Mouse (Mus musculus) testis, adult 2 months (tissue): ENCODE measurements around the gene Ndel1. TPM values are rescaled to one million over a fixed set of nuclear protein-coding genes. Genes with fewer than 3 reads are reported as not detected.
A peak's percentile ranks its signal among the peaks of the same experiment; 100 is the strongest.
"Not testable (repeated sequence)": the region's sequence is repeated elsewhere in the genome, so short reads cannot be mapped to it uniquely, and the experiment has no call there.

Experiments
- H3K27ac ChIP-seq: fragments of 200-500 bp; 2 replicates; pipeline ENCODE4 v1.5.1; 2012; ENCODE audit warnings: low read depth, low read length; ENCODE audit not compliant: control insufficient read depth, insufficient read depth
- H3K27me3 ChIP-seq: fragments of 200-500 bp; 2 replicates; pipeline ENCODE4 v1.6.1; 2012; ENCODE audit warnings: mild to moderate bottlenecking, low read length, moderate library complexity; ENCODE audit not compliant: control insufficient read depth, insufficient read depth
- H3K36me3 ChIP-seq: fragments of 200-500 bp; 2 replicates; pipeline ENCODE4 v1.6.1; 2012; ENCODE audit warnings: mild to moderate bottlenecking, low read length; ENCODE audit not compliant: control insufficient read depth, insufficient read depth
- H3K4me1 ChIP-seq: fragments of 200-500 bp; 2 replicates; pipeline ENCODE4 v1.6.1; 2012; ENCODE audit warnings: low read length; ENCODE audit not compliant: control insufficient read depth, insufficient read depth
- H3K4me3 ChIP-seq: fragments of 200-500 bp; 2 replicates; pipeline ENCODE4 v1.5.1; 2012; ENCODE audit warnings: low read depth, mild to moderate bottlenecking, low read length, moderate library complexity, mixed read lengths; ENCODE audit not compliant: control insufficient read depth
- CTCF ChIP-seq: fragments of 200-500 bp; IDR thresholded peaks from 2 replicates; pipeline ENCODE4 v1.5.1; 2012; ENCODE audit warnings: low read depth, mild to moderate bottlenecking, inconsistent platforms, low read length, moderate library complexity; ENCODE audit not compliant: control insufficient read depth, insufficient read depth, insufficient replicate concordance
- POLR2A ChIP-seq: fragments of 200-500 bp; IDR thresholded peaks from 2 replicates; pipeline ENCODE4 v1.6.1; 2012; ENCODE audit warnings: low read depth, mild to moderate bottlenecking, inconsistent platforms, low read length, moderate library complexity; ENCODE audit not compliant: control insufficient read depth
- polyA plus RNA-seq: library from polyadenylated mRNA; depleted of rRNA; stranded (reverse); fragments of >200 nt; gene quantifications from 2 replicates; pipeline ENCODE4 v1.2.3, GENCODE M21; 2012

Gene Ndel1
- polyA plus RNA-seq, 1 experiment = 80.3 TPM

DNA sequence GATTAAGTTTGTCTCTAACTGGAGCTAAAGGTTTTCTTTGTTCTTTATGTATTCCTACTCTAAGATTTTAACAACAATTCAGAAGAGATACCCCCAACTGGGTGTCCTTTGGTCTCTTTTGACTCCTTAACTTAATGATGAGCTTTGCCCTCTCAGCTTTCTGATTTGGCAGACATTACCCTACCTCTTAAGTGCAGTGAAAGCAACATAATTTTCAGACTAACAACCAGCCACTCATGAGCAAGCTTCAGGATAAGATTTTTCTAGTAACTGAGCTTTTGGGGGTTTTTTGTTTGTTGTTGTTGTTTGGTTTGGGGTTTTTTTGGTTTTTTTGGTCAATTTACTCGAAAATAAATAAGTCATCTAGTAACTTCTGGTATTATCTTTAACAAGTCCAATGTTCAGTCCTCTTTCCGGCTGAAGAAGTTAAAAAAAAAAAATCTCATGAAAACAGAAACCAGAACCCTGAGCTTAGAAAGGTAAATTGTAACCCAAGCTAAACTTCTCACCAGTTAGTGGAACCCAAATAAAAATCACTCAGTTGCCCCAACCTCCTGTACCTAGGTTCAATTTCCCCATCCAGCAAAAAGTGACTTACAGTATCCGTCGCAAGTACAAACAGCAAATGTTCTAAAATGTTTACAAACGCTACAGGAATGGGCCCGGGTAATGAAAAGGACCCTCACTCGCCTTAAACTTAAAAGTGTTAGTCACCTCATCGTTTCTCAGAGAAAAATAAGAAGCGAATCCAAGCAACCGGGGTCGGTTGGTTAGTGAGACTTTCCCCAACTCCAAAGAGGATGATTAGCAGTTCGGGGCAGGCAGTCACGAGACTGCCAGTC is 19.8 kb downstream of the Ndel1 start:
- Histone ChIP-seq H3K4me1 (peaks cover 4% of the 10 kb centered on the region), H3K4me3 (peak overlapping the region; percentile 98), H3K27ac (peak overlapping the region; percentile 99), H3K36me3 (no peaks in the 10 kb centered on the region), H3K27me3 (no peaks in the 10 kb centered on the region)
- TF ChIP-seq POLR2A (no peak), CTCF (no peak)

DNA sequence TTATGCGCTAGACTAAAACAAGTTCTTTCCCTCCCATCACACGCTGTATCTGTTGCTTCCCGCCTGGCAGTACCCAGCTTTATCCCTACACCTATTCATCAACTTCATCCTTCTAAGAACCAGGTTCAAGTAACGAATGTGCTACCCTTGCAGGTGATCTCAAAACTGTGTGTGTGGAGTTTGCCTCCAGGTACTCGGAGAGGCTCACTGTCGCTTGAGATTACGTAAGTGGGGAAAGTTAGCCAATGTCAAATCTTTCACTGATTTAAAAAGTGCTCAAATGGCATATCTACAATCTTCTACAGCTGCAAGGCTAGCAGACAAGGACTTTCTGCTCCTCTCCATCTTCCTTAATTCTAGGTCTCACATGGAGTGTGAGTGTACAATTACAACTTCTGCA is 20.8 kb downstream of the Ndel1 start:
- Histone ChIP-seq H3K27me3 (no peaks in the 10 kb centered on the region), H3K27ac (peak overlapping the region; percentile 63; the same call in 1 of the 2 replicates), H3K36me3 (no peaks in the 10 kb centered on the region; the same call in 1 of the 2 replicates), H3K4me1 (peaks cover 4% of the 10 kb centered on the region), H3K4me3 (peak overlapping the region; percentile 71)
- TF ChIP-seq CTCF (no peak), POLR2A (no peak)

DNA sequence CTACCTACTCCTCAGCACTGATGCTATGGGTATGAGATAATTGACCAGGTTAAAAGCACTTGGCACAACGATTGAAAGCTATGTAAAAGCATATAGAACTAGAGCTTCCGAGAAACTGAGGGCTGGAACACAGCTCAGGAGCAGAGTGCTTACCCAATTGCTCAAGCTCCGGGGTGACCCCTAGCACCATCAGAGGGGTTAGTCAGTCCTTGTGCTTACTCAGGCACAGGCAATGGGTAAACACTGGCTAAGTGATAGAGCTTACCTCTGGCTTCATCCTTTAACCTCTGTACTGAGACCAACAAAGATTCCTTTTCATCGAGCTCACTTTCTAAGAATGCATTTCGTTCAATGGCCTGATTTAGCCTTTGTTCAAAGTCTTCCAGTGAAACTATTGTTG is 32.1 kb downstream of the Ndel1 start:
- H3K27me3 ChIP-seq = no peaks in the 10 kb centered on the region
- H3K4me3 ChIP-seq = no peak overlapping the region
- no peaks in the 10 kb centered on the region; the same call in 1 of the 2 replicates for H3K36me3 ChIP-seq
- no peaks in the 10 kb centered on the region for H3K4me1 ChIP-seq
- no peak overlapping the region for H3K27ac ChIP-seq
- TF ChIP-seq CTCF (no peak), POLR2A (no peak)

DNA sequence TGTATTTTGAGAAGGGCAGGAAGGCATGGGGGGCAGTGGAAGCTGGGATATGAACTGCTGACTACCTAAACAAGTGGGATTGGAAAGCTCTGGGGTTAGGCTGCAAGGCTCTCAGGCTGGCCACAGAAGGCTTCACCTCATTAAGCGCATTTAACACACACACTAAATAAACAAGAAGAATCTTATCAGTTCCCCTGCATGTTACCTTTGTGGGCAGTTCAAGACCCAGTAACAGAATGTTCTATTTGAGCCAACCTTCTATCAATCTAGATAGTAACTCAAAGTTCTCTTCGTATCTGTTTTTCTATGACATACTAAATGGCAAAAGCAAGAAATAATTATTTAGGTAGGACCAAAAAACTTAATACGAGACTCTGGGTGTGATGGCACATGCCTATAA is 36.6 kb downstream of the Ndel1 start:
- Histone ChIP-seq H3K36me3 (peaks cover 1% of the 10 kb centered on the region), H3K4me3 (no peak overlapping the region), H3K27ac (no peak overlapping the region), H3K27me3 (no peaks in the 10 kb centered on the region), H3K4me1 (no peaks in the 10 kb centered on the region)
- TF ChIP-seq CTCF (no peak), POLR2A (no peak)

DNA sequence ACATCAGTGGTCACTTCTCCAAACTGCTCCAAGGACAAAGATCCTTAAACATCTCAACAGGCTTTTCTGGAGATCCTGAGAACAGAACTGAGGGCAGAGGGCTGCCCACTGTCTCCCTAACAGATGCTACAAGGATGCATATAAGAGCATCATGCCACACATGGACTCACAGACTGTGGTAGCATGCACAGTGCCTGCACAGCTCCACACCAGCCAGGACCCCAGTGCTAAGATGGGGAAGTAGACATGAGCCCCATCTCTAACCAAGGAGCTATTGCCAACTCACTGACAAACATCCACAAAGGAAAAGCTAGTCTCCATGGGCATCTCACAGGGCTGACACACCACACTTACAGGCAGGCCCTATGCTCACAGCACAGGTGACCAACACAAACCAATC is 38.1 kb downstream of the Ndel1 start:
- no peaks in the 10 kb centered on the region for H3K4me1 ChIP-seq
- TF ChIP-seq POLR2A (no peak), CTCF (no peak)
- peaks cover 1% of the 10 kb centered on the region for H3K36me3 ChIP-seq
- H3K27ac ChIP-seq = no peak overlapping the region
- no peak overlapping the region for H3K4me3 ChIP-seq
- H3K27me3 ChIP-seq = no peaks in the 10 kb centered on the region

DNA sequence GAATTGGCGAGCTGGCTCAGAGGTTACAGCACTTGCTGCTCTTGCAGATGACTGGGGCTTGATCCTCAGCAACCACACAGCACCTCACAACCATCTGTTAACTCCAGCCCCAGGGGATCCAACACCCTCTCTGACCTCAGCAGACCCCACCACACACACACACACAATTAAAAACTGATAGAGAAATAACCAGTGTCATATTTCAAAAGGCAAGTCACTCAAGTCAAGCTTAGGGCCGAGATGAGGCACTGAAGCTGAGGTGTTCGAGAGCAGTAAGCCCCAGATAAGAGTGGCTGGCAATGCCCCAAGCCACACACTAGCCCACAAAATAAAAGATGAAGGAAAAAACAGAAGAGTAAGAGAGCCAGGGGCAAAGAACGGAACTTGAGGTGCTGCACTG is 38.9 kb downstream of the Ndel1 start:
- no peak overlapping the region for H3K4me3 ChIP-seq
- peaks cover 3% of the 10 kb centered on the region for H3K36me3 ChIP-seq
- TF ChIP-seq POLR2A (no peak), CTCF (no peak)
- H3K27me3 ChIP-seq = no peaks in the 10 kb centered on the region
- no peak overlapping the region for H3K27ac ChIP-seq
- H3K4me1 ChIP-seq = no peaks in the 10 kb centered on the region

DNA sequence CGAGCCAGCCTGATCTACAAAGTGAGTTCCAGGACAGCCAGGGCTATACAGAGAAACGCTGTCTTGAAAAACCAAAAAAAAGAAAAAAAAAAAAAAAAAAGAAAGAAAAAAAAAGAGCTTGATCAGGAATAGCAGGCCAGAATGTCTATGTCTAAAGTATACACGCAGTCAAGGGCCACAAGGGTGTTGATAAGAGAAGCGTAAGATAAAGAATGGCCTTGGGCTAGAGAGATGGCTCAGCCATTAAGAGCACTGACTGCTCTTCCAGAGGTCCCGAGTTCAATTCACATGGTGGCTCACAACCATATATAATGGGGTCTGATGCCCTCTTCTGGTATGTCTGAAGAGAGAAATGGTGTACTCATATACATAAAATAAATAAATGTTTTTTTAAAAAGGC is 40.1 kb downstream of the Ndel1 start:
- not testable (repeated sequence) for H3K36me3 ChIP-seq, H3K4me1 ChIP-seq, H3K27ac ChIP-seq, H3K4me3 ChIP-seq, H3K27me3 ChIP-seq
